Mouse (Mus musculus): Measurements from ENCODE around the gene Mamdc4.
"Not testable (repeated sequence)": the region's sequence is repeated elsewhere in the genome, so short reads cannot be mapped to it uniquely, and the experiment has no call there.

The Mamdc4 gene

GRCm38 (mm10) chr2:25560551-25560950, 14.1 kb downstream of the Mamdc4 start:
- H3K36me3 ChIP-seq (ENCODE audit: insufficient read depth, low read length), result peaks cover 68% of the 10 kb centered on the region
- no peaks in the 10 kb centered on the region for H3K9me3 ChIP-seq (ENCODE audit: low read length)
- peaks cover 33% of the 10 kb centered on the region for H3K4me1 ChIP-seq (replicated peaks; ENCODE audit: low read depth, low read length)
- no peak overlapping the region for H3K4me3 ChIP-seq (replicated peaks; ENCODE audit: low read length)
- H3K27me3 ChIP-seq (ENCODE audit: insufficient read depth, low read length), result no peaks in the 10 kb centered on the region
- TF ChIP-seq CTCF (conservative IDR thresholded peaks at IDR 0.05; ENCODE audit: low read length) (no peak), NANOG (IDR thresholded peaks at IDR 0.05; ENCODE audit: borderline replicate concordance, low read length) (no peak), POU5F1 (IDR thresholded peaks at IDR 0.05; ENCODE audit: borderline replicate concordance, low read length) (no peak)

- no peak for TF ChIP-seq POU5F1 (IDR thresholded peaks at IDR 0.05; ENCODE audit: borderline replicate concordance, low read length)
- TF ChIP-seq CTCF (conservative IDR thresholded peaks at IDR 0.05; ENCODE audit: low read length), result no peak
- Histone ChIP-seq H3K27me3 (ENCODE audit: insufficient read depth, low read length) (no peaks in the 10 kb centered on the region), H3K9me3 (ENCODE audit: low read length) (no peaks in the 10 kb centered on the region), H3K4me3 (replicated peaks; ENCODE audit: low read length) (peak overlapping the region; percentile 97), H3K36me3 (ENCODE audit: insufficient read depth, low read length) (peaks cover 50% of the 10 kb centered on the region), H3K4me1 (replicated peaks; ENCODE audit: low read depth, low read length) (peaks cover 33% of the 10 kb centered on the region)
Observed at GRCm38 (mm10) chr2:25558774-25559173, 15.9 kb downstream of the Mamdc4 start.

GRCm38 (mm10) chr2:25557964-25558360, 16.7 kb downstream of the Mamdc4 start:
- no peak for TF ChIP-seq NANOG (IDR thresholded peaks at IDR 0.05; ENCODE audit: borderline replicate concordance, low read length)
- Histone ChIP-seq H3K27me3 (ENCODE audit: insufficient read depth, low read length) (no peaks in the 10 kb centered on the region), H3K9me3 (ENCODE audit: low read length) (no peaks in the 10 kb centered on the region), H3K4me3 (replicated peaks; ENCODE audit: low read length) (peak overlapping the region; percentile 97), H3K36me3 (ENCODE audit: insufficient read depth, low read length) (peaks cover 42% of the 10 kb centered on the region), H3K4me1 (replicated peaks; ENCODE audit: low read depth, low read length) (peaks cover 30% of the 10 kb centered on the region)

- H3K4me1 ChIP-seq (replicated peaks; ENCODE audit: low read depth, low read length), result peaks cover 30% of the 10 kb centered on the region
- no peaks in the 10 kb centered on the region for H3K27me3 ChIP-seq (ENCODE audit: insufficient read depth, low read length)
- no peaks in the 10 kb centered on the region for H3K9me3 ChIP-seq (ENCODE audit: low read length)
- peaks cover 36% of the 10 kb centered on the region for H3K36me3 ChIP-seq (ENCODE audit: insufficient read depth, low read length)
- TF ChIP-seq CTCF (conservative IDR thresholded peaks at IDR 0.05; ENCODE audit: low read length) (no peak), POU5F1 (IDR thresholded peaks at IDR 0.05; ENCODE audit: borderline replicate concordance, low read length) (no peak), NANOG (IDR thresholded peaks at IDR 0.05; ENCODE audit: borderline replicate concordance, low read length) (no peak)
- H3K4me3 ChIP-seq (replicated peaks; ENCODE audit: low read length), result peak within 1 kb of the TSS; percentile 97
Observed at GRCm38 (mm10) chr2:25557221-25557963, 17.3 kb downstream of the Mamdc4 start, which contains the start of gene Edf1. TSS of gene Edf1 (plus strand) at chr2:25557847.

GRCm38 (mm10) chr2:25556296-25556695, 18.3 kb downstream of the Mamdc4 start:
- Histone ChIP-seq H3K4me3 (replicated peaks; ENCODE audit: low read length) (peak overlapping the region; percentile 17; the same call in 1 of the 2 replicates), H3K4me1 (replicated peaks; ENCODE audit: low read depth, low read length) (peaks cover 26% of the 10 kb centered on the region), H3K36me3 (ENCODE audit: insufficient read depth, low read length) (peaks cover 25% of the 10 kb centered on the region), H3K9me3 (ENCODE audit: low read length) (no peaks in the 10 kb centered on the region), H3K27me3 (ENCODE audit: insufficient read depth, low read length) (no peaks in the 10 kb centered on the region)
- TF ChIP-seq CTCF (conservative IDR thresholded peaks at IDR 0.05; ENCODE audit: low read length), result no peak

- Histone ChIP-seq H3K36me3 (ENCODE audit: insufficient read depth, low read length) (peaks cover 17% of the 10 kb centered on the region), H3K4me1 (replicated peaks; ENCODE audit: low read depth, low read length) (peaks cover 26% of the 10 kb centered on the region)
- TF ChIP-seq CTCF (conservative IDR thresholded peaks at IDR 0.05; ENCODE audit: low read length), result peak; percentile 34
- H3K9me3 ChIP-seq (ENCODE audit: low read length); H3K4me3 ChIP-seq (replicated peaks; ENCODE audit: low read length); H3K27me3 ChIP-seq (ENCODE audit: insufficient read depth, low read length): not testable (repeated sequence)
Observed at GRCm38 (mm10) chr2:25555479-25555878, 19.2 kb downstream of the Mamdc4 start.

GRCm38 (mm10) chr2:25553171-25553786, 21.4 kb downstream of the Mamdc4 start:
- not testable (repeated sequence) for H3K36me3 ChIP-seq (ENCODE audit: insufficient read depth, low read length); H3K4me3 ChIP-seq (replicated peaks; ENCODE audit: low read length); H3K9me3 ChIP-seq (ENCODE audit: low read length); H3K27me3 ChIP-seq (ENCODE audit: insufficient read depth, low read length)
- H3K4me1 ChIP-seq (replicated peaks; ENCODE audit: low read depth, low read length), result peaks cover 20% of the 10 kb centered on the region

GRCm38 (mm10) chr2:25551186-25551585, 23.5 kb downstream of the Mamdc4 start:
- TF ChIP-seq NANOG (IDR thresholded peaks at IDR 0.05; ENCODE audit: borderline replicate concordance, low read length), result no peak
- TF ChIP-seq CTCF (conservative IDR thresholded peaks at IDR 0.05; ENCODE audit: low read length), result peak; percentile 54
- Histone ChIP-seq H3K36me3 (ENCODE audit: insufficient read depth, low read length) (no peaks in the 10 kb centered on the region), H3K27me3 (ENCODE audit: insufficient read depth, low read length) (no peaks in the 10 kb centered on the region), H3K9me3 (ENCODE audit: low read length) (no peaks in the 10 kb centered on the region), H3K4me3 (replicated peaks; ENCODE audit: low read length) (no peak overlapping the region), H3K4me1 (replicated peaks; ENCODE audit: low read depth, low read length) (peaks cover 16% of the 10 kb centered on the region)

Measured in E14TG2a.4 (cell line).